Mouse (Mus musculus) myocyte (in vitro differentiated cells): ENCODE data around the gene Rnf43.

ENCODE experiments used
- MYOD1 ChIP-seq, 3 experiments: IDR thresholded peaks; one replicate each; pipeline ENCODE4 v1.6.1; 2011; ENCODE audit warnings: control low read depth in 2 of 3, low read depth in 2 of 3, mild to moderate bottlenecking in 2 of 3, moderate library complexity in 1 of 3; ENCODE audit not compliant: insufficient read length in 2 of 3, control insufficient read depth in 1 of 3
- POLR2A ChIP-seq: IDR thresholded peaks from one replicate; pipeline ENCODE4 v1.6.1; 2011; ENCODE audit warnings: low read depth, mild to moderate bottlenecking, control low read depth, moderate library complexity; ENCODE audit not compliant: insufficient read length
- TCF12 ChIP-seq: IDR thresholded peaks from one replicate; pipeline ENCODE4 v1.6.1; 2011; ENCODE audit warnings: mild to moderate bottlenecking, control low read depth; ENCODE audit not compliant: poor library complexity, insufficient read depth, severe bottlenecking
- TCF3 ChIP-seq: IDR thresholded peaks from one replicate; pipeline ENCODE4 v1.6.1; 2011; ENCODE audit warnings: low read depth, control low read depth; ENCODE audit not compliant: insufficient read length

DNA sequence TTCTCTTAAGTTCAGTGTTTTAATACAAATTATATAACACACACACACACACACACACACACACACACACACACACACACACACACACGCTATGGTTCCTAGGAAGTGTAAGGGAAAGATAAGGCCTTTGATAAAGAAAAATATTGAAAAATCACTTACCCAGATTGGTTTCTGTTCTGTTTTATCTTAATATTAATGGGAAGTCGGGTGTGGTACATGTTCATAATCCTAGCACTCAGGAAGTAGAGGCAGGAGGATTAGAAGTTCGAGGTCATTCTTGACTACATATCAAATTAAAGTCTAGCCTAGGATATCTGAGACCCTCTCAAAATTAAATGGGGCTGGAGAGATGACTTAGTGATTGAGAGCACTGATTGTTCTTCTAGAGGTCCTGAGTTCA, 59.6 kb downstream of the Rnf43 start:
- TF ChIP-seq POLR2A (no peak), TCF12 (no peak), MYOD1 (IDR thresholded peaks at IDR 0.05; ENCODE audit: control insufficient read depth in 1 of 3, insufficient read length in 2 of 3, low read depth in 2 of 3) (no peak), TCF3 (no peak)
